8 mouse cellular contexts compared by ENCODE assay signal in genomic region chr5:142819385-142820275, GRCm38 (mm10). TPM values are rescaled to one million over a fixed set of nuclear protein-coding genes. Genes with fewer than 3 reads are reported as not detected.
DNase-seq lines count a peak whose midpoint lies in the region; ATAC-seq lines count a peak whose summit lies in the region.

No protein-coding gene starts in this region.

- peaks cover 7% of the 10 kb centered on the region for H3K36me3 ChIP-seq in forebrain, embryonic 10.5 days (replicated peaks)
- no peaks in the 10 kb centered on the region for H3K36me3 ChIP-seq in heart, embryonic 15.5 days
- no peaks in the 10 kb centered on the region for H3K36me3 ChIP-seq in liver, embryonic 12.5 days
- H3K36me3 ChIP-seq in neural tube, embryonic 13.5 days = no peaks in the 10 kb centered on the region

- peak; percentile 27 to 32 for DNase-seq in B cell, adult 2 months
- peak; percentile 65 for DNase-seq in adrenal gland, postnatal 25 days
- DNase-seq in forebrain, embryonic 10.5 days (ENCODE audit: extremely low spot score, low spot score) = peak; percentile 77
- peak; percentile 83 for DNase-seq in kidney, postnatal 10 days
- peak; percentile 57 to 66 for DNase-seq in urinary bladder, postnatal 4 days (ENCODE audit: low spot score in 2 of 2)

- H3K27me3 ChIP-seq in forebrain, embryonic 10.5 days (ENCODE audit: poor library complexity, severe bottlenecking) = 0 out of 2 replicates have a peak, but pooled peaks cover 4% of the 10 kb centered on the region
- H3K27me3 ChIP-seq in heart, embryonic 15.5 days = no peaks in the 10 kb centered on the region
- H3K27me3 ChIP-seq in liver, embryonic 12.5 days (replicated peaks) = peaks cover 100% of the 10 kb centered on the region
- no peaks in the 10 kb centered on the region for H3K27me3 ChIP-seq in neural tube, embryonic 13.5 days

- peaks cover 37% of the 10 kb centered on the region for H3K4me1 ChIP-seq in forebrain, embryonic 10.5 days
- H3K4me1 ChIP-seq in heart, embryonic 15.5 days (replicated peaks) = peaks cover 18% of the 10 kb centered on the region
- H3K4me1 ChIP-seq in liver, embryonic 12.5 days = peaks cover 58% of the 10 kb centered on the region
- peaks cover 29% of the 10 kb centered on the region for H3K4me1 ChIP-seq in neural tube, embryonic 13.5 days (replicated peaks)

- no peaks in the 10 kb centered on the region for H3K9me3 ChIP-seq in forebrain, embryonic 10.5 days
- no peaks in the 10 kb centered on the region for H3K9me3 ChIP-seq in heart, embryonic 15.5 days (replicated peaks)
- no peaks in the 10 kb centered on the region for H3K9me3 ChIP-seq in liver, embryonic 12.5 days (replicated peaks)
- H3K9me3 ChIP-seq in neural tube, embryonic 13.5 days = no peaks in the 10 kb centered on the region

- no peak for ATAC-seq in heart, embryonic 15.5 days (replicated peaks; ENCODE audit: insufficient number of reproducible peaks, insufficient read depth, low FRiP score, low read depth)
- no peak for ATAC-seq in liver, embryonic 12.5 days
- peak; percentile 38 for ATAC-seq in neural tube, embryonic 13.5 days (ENCODE audit: low read depth)

- peak overlapping the region; percentile 100 for H3K27ac ChIP-seq in forebrain, embryonic 10.5 days
- H3K27ac ChIP-seq in heart, embryonic 15.5 days = peak overlapping the region; percentile 99
- H3K27ac ChIP-seq in liver, embryonic 12.5 days = peak overlapping the region; percentile 85
- peak overlapping the region; percentile 100 for H3K27ac ChIP-seq in neural tube, embryonic 13.5 days (replicated peaks)

- peak overlapping the region; percentile 89 for H3K4me2 ChIP-seq in heart, embryonic 15.5 days
- peak overlapping the region; percentile 79 for H3K4me2 ChIP-seq in liver, embryonic 12.5 days
- H3K4me2 ChIP-seq in neural tube, embryonic 13.5 days = peak overlapping the region; percentile 99

- H3K4me3 ChIP-seq in forebrain, embryonic 10.5 days = peak overlapping the region; percentile 100
- peak overlapping the region; percentile 95 for H3K4me3 ChIP-seq in heart, embryonic 15.5 days
- peak overlapping the region; percentile 63 for H3K4me3 ChIP-seq in liver, embryonic 12.5 days
- peak overlapping the region; percentile 97 for H3K4me3 ChIP-seq in neural tube, embryonic 13.5 days

- H3K9ac ChIP-seq in heart, embryonic 15.5 days = peak overlapping the region; percentile 96
- peak overlapping the region; percentile 68 for H3K9ac ChIP-seq in liver, embryonic 12.5 days
- H3K9ac ChIP-seq in neural tube, embryonic 13.5 days = peak overlapping the region; percentile 100

- under 1% methylated on average over 36 of the region's 36 CpGs for WGBS in forebrain, embryonic 10.5 days
- under 1% methylated on average over 36 of the region's 36 CpGs for WGBS in heart, embryonic 15.5 days
- WGBS in liver, embryonic 12.5 days (ENCODE audit: insufficient replicate concordance) = 2% methylated on average over 36 of the region's 36 CpGs
- under 1% methylated on average over 36 of the region's 36 CpGs for WGBS in neural tube, embryonic 13.5 days

RNA-seq across cellular contexts. Expression of gene Tnrc18, which starts 2.2 kb away (rescaled TPM):
- 114 and 123 TPM in 2 replicates for total RNA-seq in adrenal gland, postnatal 25 days (2021)
- 21.5 and 22.7 TPM in 2 replicates for polyA plus RNA-seq in forebrain, embryonic 10.5 days (2016; fragmentation: Nextera tagmentation; extraction: Ambion mirVana)
- polyA plus RNA-seq in heart, embryonic 15.5 days (2015; fragmentation: Nextera tagmentation; extraction: Ambion mirVana) = 17.1 and 24.2 TPM in 2 replicates
- 8.8 and 8.9 TPM in 2 replicates for polyA plus RNA-seq in liver, embryonic 12.5 days (2016; fragmentation: Nextera tagmentation; extraction: Ambion mirVana)
- polyA plus RNA-seq in neural tube, embryonic 13.5 days (2015; fragmentation: Nextera tagmentation; extraction: Ambion mirVana) = 30.3 and 31.1 TPM in 2 replicates

Comparison
In these comparisons a context has a peak if more than half of its experiments do, and no peak if none do; other contexts are left out.
1. DNase-seq: peak in every context shown above with its lines; median percentile 83 in kidney, postnatal 10 days; 77 in forebrain, embryonic 10.5 days; 65 in adrenal gland, postnatal 25 days; 62 in urinary bladder, postnatal 4 days; 30 in B cell, adult 2 months.